Mouse (Mus musculus) hindbrain, embryonic 14.5 days (tissue): Measurements from ENCODE around the gene Zc3hav1. TPM values are rescaled to one million over a fixed set of nuclear protein-coding genes. Genes with fewer than 3 reads are reported as not detected.

Experiments used
- ATAC-seq: fragments of 200-750 bp; cut with Nextera tagmentation; 2 replicates; pipeline ENCODE4 v1.8.0; 2017; ENCODE audit warnings: moderate number of reproducible peaks, mild to moderate bottlenecking, moderate TSS enrichment, moderate library complexity; ENCODE audit not compliant: low FRiP score
- DNase-seq: peaks from one replicate; pipeline ENCODE4 v3.0.0-alpha.2; 2015; ENCODE audit warnings: low spot score
- H3K27ac ChIP-seq: fragments of 300-500 bp; sonication (generic); 2 replicates; pipeline ENCODE4 v1.5.1; 2014; ENCODE audit warnings: mild to moderate bottlenecking, moderate library complexity
- H3K27me3 ChIP-seq: fragments of 300-500 bp; sonication (generic); 2 replicates; pipeline ENCODE4 v1.6.1; 2014; ENCODE audit warnings: mild to moderate bottlenecking, low read length, mixed read lengths; ENCODE audit not compliant: control insufficient read depth, insufficient read depth
- H3K36me3 ChIP-seq: fragments of 300-500 bp; sonication (generic); replicated peaks from 2 replicates; pipeline ENCODE4 v1.6.1; 2014; ENCODE audit not compliant: control insufficient read depth, insufficient read depth
- H3K4me1 ChIP-seq: fragments of 300-500 bp; sonication (generic); replicated peaks from 2 replicates; pipeline ENCODE4 v1.6.1; 2014; ENCODE audit warnings: antibody characterized with exemption, low read length, mixed read lengths; ENCODE audit not compliant: control insufficient read depth, insufficient read depth
- H3K4me2 ChIP-seq: fragments of 300-500 bp; sonication (generic); replicated peaks from 2 replicates; pipeline ENCODE4 v1.6.1; 2014; ENCODE audit warnings: mild to moderate bottlenecking, moderate library complexity
- H3K4me3 ChIP-seq: fragments of 300-500 bp; sonication (generic); replicated peaks from 2 replicates; pipeline ENCODE4 v1.5.1; 2014; ENCODE audit warnings: mild to moderate bottlenecking, low read length
- H3K9ac ChIP-seq: fragments of 300-500 bp; sonication (generic); 2 replicates; pipeline ENCODE4 v1.6.1; 2014
- H3K9me3 ChIP-seq: fragments of 300-500 bp; sonication (generic); 2 replicates; pipeline ENCODE4 v1.6.1; 2016; ENCODE audit warnings: low read length; ENCODE audit not compliant: control insufficient read depth
- WGBS: fragments of 180-500 bp; shearing (Covaris S2); extraction: QIAGEN DNeasy Blood & Tissue Kit; methylation state at CpG from one replicate; pipeline ENCODE4 v1.1.7; 2014; 5-methylcytosine and 5-hydroxymethylcytosine counted together
- polyA plus RNA-seq: library from polyadenylated mRNA; unstranded; fragments of >200 nt; fragmentation: Nextera tagmentation; extraction: Ambion mirVana; gene quantifications from 2 replicates; pipeline ENCODE4 v1.2.1, GENCODE M21; 2014

The Zc3hav1 gene
- polyA plus RNA-seq, 1 experiment from 2014 or later, result 1.5 TPM

GRCm38 (mm10) chr6:38316050-38316449 lies 38.4 kb downstream of the Zc3hav1 start:
- ATAC-seq (no peak), DNase-seq (no peak)
- WGBS, result 90% methylated on average over 4 of the region's 4 CpGs
- no peak overlapping the region for H3K9ac ChIP-seq
- no peaks in the 10 kb centered on the region for H3K36me3 ChIP-seq
- no peak overlapping the region for H3K27ac ChIP-seq
- H3K9me3 ChIP-seq, result no peaks in the 10 kb centered on the region
- no peaks in the 10 kb centered on the region for H3K4me1 ChIP-seq
- H3K27me3 ChIP-seq, result no peaks in the 10 kb centered on the region
- no peak overlapping the region for H3K4me3 ChIP-seq
- H3K4me2 ChIP-seq, result no peak overlapping the region

- DNase-seq (no peak), ATAC-seq (no peak)
- no peaks in the 10 kb centered on the region for H3K27me3 ChIP-seq
- no peaks in the 10 kb centered on the region for H3K9me3 ChIP-seq
- H3K4me2 ChIP-seq, result no peak overlapping the region
- no peaks in the 10 kb centered on the region for H3K36me3 ChIP-seq
- no peak overlapping the region for H3K4me3 ChIP-seq
- H3K27ac ChIP-seq, result no peak overlapping the region
- H3K4me1 ChIP-seq, result no peaks in the 10 kb centered on the region
- no peak overlapping the region for H3K9ac ChIP-seq
Measured at GRCm38 (mm10) chr6:38309741-38310140, 44.7 kb downstream of the Zc3hav1 start.

GRCm38 (mm10) chr6:38304981-38305380 lies 49.4 kb downstream of the Zc3hav1 start:
- no peak overlapping the region for H3K9ac ChIP-seq
- H3K4me3 ChIP-seq, result no peak overlapping the region
- no peak overlapping the region for H3K27ac ChIP-seq
- H3K27me3 ChIP-seq, result no peaks in the 10 kb centered on the region
- no peak for DNase-seq
- WGBS, result 76% methylated on average over 3 of the region's 3 CpGs
- no peaks in the 10 kb centered on the region for H3K36me3 ChIP-seq
- no peak for ATAC-seq
- no peaks in the 10 kb centered on the region for H3K4me1 ChIP-seq
- no peaks in the 10 kb centered on the region for H3K9me3 ChIP-seq
- H3K4me2 ChIP-seq, result no peak overlapping the region

DNA sequence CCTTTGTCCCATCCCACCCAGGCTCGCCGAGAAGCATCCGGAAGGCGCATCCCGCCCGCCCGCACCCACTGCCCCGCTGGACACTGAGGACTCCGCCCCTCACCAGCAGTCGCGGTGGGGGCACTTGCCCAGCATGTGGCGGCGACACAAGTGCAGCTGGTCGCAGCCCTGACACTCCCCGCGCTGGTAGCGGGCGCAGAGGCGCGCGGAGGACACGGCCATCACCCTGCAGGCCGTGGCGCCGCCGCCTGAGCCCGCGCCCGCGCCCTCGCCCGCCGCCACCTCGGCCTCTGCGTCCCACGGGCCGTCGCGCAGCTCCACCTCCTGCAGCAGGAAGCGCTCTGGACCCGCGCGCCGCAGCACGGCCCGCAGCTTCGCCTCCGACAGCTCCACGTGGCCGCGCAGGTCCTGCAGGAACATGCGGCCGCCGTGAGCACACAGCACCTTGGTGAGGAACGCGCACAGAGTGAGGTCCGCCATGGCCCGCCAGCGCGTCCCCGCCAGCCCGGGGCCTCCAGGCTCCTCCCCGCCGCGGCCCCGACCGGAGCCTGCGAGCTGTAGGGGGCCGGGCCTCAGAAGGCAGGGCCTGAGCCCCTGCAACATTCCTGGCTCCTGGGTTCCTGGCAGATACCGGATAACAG lies 55.5 kb downstream of the Zc3hav1 start, which contains the start of gene Zc3hav1l:
Gene Zc3hav1l, minus strand, starts transcription at position 499 of the 641 bp plus-strand sequence.
- peak within 1 kb of the TSS; percentile 94 for H3K27ac ChIP-seq
- H3K4me1 ChIP-seq, result peaks cover 6% of the 10 kb centered on the region; the same call in 1 of the 2 replicates
- H3K27me3 ChIP-seq, result no peaks in the 10 kb centered on the region
- DNase-seq, result peak; percentile 75
- H3K36me3 ChIP-seq, result peaks cover 19% of the 10 kb centered on the region
- peak within 1 kb of the TSS; percentile 68 for H3K4me3 ChIP-seq
- no peaks in the 10 kb centered on the region for H3K9me3 ChIP-seq
- ATAC-seq, result peak; percentile 95
- peak within 1 kb of the TSS; percentile 95 for H3K9ac ChIP-seq
- peak within 1 kb of the TSS; percentile 74 for H3K4me2 ChIP-seq
- under 1% methylated on average over 47 of the region's 70 CpGs for WGBS

DNA sequence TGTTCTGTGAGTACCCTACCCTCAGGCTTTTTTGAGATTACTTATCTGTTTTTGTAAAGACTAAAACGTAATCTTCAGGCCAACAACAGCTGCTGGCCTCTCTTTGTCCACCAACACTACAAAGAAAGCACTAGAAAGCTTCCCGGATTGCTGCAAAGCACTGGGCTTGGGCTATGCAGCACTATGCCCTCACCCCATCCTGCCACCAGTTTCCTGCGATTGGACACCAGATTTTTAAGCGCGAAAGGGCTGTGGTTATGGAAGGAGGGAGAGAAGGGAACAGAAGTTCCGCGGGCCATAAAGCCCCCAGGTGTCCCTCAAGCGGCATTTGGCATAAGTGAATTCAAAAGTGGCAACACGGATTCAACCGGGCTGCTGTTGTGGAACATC lies 56.2 kb downstream of the Zc3hav1 start:
- ATAC-seq, result peak; percentile 35; the same call in 1 of the 2 replicates
- 1% methylated on average over 10 of the region's 10 CpGs for WGBS
- no peaks in the 10 kb centered on the region for H3K9me3 ChIP-seq

GRCm38 (mm10) chr6:38297580-38298245 lies 56.7 kb downstream of the Zc3hav1 start:
- ATAC-seq (no peak), DNase-seq (no peak)
- H3K27me3 ChIP-seq, result no peaks in the 10 kb centered on the region
- H3K27ac ChIP-seq, result peak overlapping the region; percentile 94
- H3K4me2 ChIP-seq, result peak overlapping the region; percentile 74
- peaks cover 25% of the 10 kb centered on the region for H3K36me3 ChIP-seq
- H3K9me3 ChIP-seq, result no peaks in the 10 kb centered on the region
- H3K9ac ChIP-seq, result peak overlapping the region; percentile 95
- peak overlapping the region; percentile 68 for H3K4me3 ChIP-seq
- peaks cover 6% of the 10 kb centered on the region; the same call in 1 of the 2 replicates for H3K4me1 ChIP-seq
- WGBS, result 45% methylated on average over 12 of the region's 12 CpGs

More for the DNA sequence above, 56.2 kb downstream of the Zc3hav1 start:
- H3K36me3 ChIP-seq, result peaks cover 20% of the 10 kb centered on the region
- H3K9ac ChIP-seq, result peak overlapping the region; percentile 95
- H3K27ac ChIP-seq, result peak overlapping the region; percentile 94
- no peaks in the 10 kb centered on the region for H3K27me3 ChIP-seq
- DNase-seq, result peak; percentile 58
- peak overlapping the region; percentile 74 for H3K4me2 ChIP-seq
- H3K4me3 ChIP-seq, result peak overlapping the region; percentile 68
- peaks cover 6% of the 10 kb centered on the region; the same call in 1 of the 2 replicates for H3K4me1 ChIP-seq

GRCm38 (mm10) chr6:38293708-38294107 lies 60.7 kb downstream of the Zc3hav1 start:
- ATAC-seq (no peak), DNase-seq (no peak)
- H3K9ac ChIP-seq, result no peak overlapping the region
- no peak overlapping the region for H3K27ac ChIP-seq
- 57% methylated on average over 3 of the region's 3 CpGs for WGBS
- no peaks in the 10 kb centered on the region for H3K27me3 ChIP-seq
- H3K9me3 ChIP-seq, result no peaks in the 10 kb centered on the region
- H3K4me3 ChIP-seq, result no peak overlapping the region
- peaks cover 38% of the 10 kb centered on the region for H3K36me3 ChIP-seq
- H3K4me1 ChIP-seq, result peaks cover 6% of the 10 kb centered on the region; the same call in 1 of the 2 replicates
- no peak overlapping the region for H3K4me2 ChIP-seq

GRCm38 (mm10) chr6:38292871-38293646 lies 61.3 kb downstream of the Zc3hav1 start:
- 42% methylated on average over 11 of the region's 11 CpGs for WGBS
- peaks cover 4% of the 10 kb centered on the region; the same call in 1 of the 2 replicates for H3K4me1 ChIP-seq
- H3K4me3 ChIP-seq, result no peak overlapping the region
- no peak overlapping the region for H3K27ac ChIP-seq
- ATAC-seq (no peak), DNase-seq (no peak)
- no peak overlapping the region for H3K9ac ChIP-seq
- no peaks in the 10 kb centered on the region for H3K27me3 ChIP-seq
- H3K9me3 ChIP-seq, result no peaks in the 10 kb centered on the region
- H3K4me2 ChIP-seq, result no peak overlapping the region
- peaks cover 38% of the 10 kb centered on the region for H3K36me3 ChIP-seq

DNA sequence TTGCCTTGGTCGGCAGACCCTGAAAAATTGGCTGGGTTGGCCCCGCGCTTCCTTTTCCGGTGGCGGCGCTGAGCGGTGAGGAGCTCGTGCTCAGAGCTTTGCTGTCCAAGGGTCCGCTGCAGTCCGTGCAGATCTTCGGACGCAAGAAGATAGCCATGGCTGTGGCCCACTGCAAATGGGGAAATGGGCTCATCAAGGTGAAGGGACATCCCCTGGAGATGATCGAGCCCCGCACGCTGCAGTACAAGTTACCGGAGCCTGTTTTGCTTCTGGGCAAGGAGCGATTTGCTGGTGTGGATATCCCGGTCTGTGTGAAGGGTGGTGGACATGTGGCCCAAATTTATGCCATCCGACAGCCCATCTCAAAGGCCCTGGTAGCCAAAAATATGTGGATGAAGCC lies 70.0 kb downstream of the Zc3hav1 start:
- DNase-seq (no peak), ATAC-seq (no peak)
- over 99% methylated on average over 19 of the region's 19 CpGs for WGBS
- Histone ChIP-seq H3K4me2 (no peak overlapping the region), H3K36me3 (peaks cover 20% of the 10 kb centered on the region), H3K27me3 (no peaks in the 10 kb centered on the region), H3K4me1 (no peaks in the 10 kb centered on the region), H3K27ac (no peak overlapping the region), H3K4me3 (no peak overlapping the region), H3K9me3 (0 out of 2 replicates have a peak, but pooled peaks cover 12% of the 10 kb centered on the region), H3K9ac (no peak overlapping the region)
